Mouse (Mus musculus) right cerebral cortex, postnatal 36 days (tissue): ENCODE results near the gene Rrm2.

Source experiments
- DNase-seq, 2 experiments: peaks; one replicate each; pipeline ENCODE4 v3.0.0; 2022; ENCODE audit warnings: low spot score in 2 of 2, mixed read lengths in 1 of 2

Gene Rrm2

GRCm38 (mm10) chr12:24750521-24750920 lies 42.5 kb downstream of the Rrm2 start:
- DNase-seq, result no peak

GRCm38 (mm10) chr12:24753680-24754079 lies 45.6 kb downstream of the Rrm2 start:
- DNase-seq, result no peak

GRCm38 (mm10) chr12:24754693-24755092 lies 46.7 kb downstream of the Rrm2 start:
- no peak for DNase-seq

GRCm38 (mm10) chr12:24755471-24755870 lies 47.4 kb downstream of the Rrm2 start:
- DNase-seq, result no peak

GRCm38 (mm10) chr12:24757387-24757786 lies 49.3 kb downstream of the Rrm2 start:
- DNase-seq, result no peak

- DNase-seq, result peak in 1 of 2 experiments; percentile 9
Measured at GRCm38 (mm10) chr12:24758374-24758773, 50.3 kb downstream of the Rrm2 start.

GRCm38 (mm10) chr12:24762253-24762652 lies 54.2 kb downstream of the Rrm2 start:
- DNase-seq, result no peak
